Mouse (Mus musculus): Measurements from ENCODE around the gene Tcf7l1. TPM values are rescaled to one million over a fixed set of nuclear protein-coding genes. Genes with fewer than 3 reads are reported as not detected.

The Tcf7l1 gene
- total RNA-seq, 2 experiments from 2014 or later, result 3.0 to 3.4 TPM

DNA sequence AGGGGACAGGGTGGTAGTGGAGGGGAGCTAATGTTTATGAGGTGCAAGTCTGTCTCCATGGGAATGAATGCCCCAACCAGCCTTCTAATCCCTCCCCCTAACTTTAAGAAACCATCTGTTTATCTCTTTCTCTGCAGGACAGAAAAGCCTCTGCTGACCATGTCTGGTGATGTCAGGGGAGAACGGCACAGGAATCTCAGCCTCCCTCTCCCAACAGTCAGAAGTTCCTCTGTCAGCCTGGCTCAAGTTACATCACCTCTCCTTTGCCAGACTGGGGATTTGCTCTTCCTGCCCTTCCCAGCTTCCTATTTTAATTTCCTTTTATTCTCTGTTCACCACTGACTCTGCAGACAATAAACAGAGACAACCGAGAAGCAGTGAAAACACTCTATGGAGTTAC lies 40.6 kb downstream of the Tcf7l1 start:
- no peak for DNase-seq (ENCODE audit: low spot score in 2 of 2)

- DNase-seq (ENCODE audit: low spot score in 2 of 2), result no peak
Observed at GRCm38 (mm10) chr6:72747814-72748213, 41.2 kb downstream of the Tcf7l1 start.

DNA sequence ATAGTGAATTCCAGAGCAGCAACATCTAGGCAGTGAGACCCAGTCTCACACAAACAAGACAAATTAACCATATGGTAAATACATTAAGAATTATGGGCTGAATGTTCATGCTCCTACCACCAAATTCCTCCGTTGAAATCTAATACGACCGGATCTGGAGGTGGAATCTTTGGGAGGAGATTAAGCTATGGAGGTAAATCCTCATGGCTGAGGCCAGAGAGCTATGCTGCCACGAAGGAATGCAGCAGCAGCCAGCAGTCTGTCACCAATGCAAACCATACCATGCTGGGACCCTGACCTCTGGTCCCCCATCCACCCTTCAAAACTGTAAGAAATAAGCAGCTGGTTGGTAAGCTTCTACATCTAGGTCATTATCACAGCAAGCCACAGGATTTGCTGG lies 41.9 kb downstream of the Tcf7l1 start:
- DNase-seq (ENCODE audit: low spot score in 2 of 2), result no peak

GRCm38 (mm10) chr6:72745781-72746180 lies 43.3 kb downstream of the Tcf7l1 start:
- no peak for DNase-seq (ENCODE audit: low spot score in 2 of 2)

- no peak for DNase-seq (ENCODE audit: low spot score in 2 of 2)
Observed at GRCm38 (mm10) chr6:72744144-72744800, 44.8 kb downstream of the Tcf7l1 start.

DNA sequence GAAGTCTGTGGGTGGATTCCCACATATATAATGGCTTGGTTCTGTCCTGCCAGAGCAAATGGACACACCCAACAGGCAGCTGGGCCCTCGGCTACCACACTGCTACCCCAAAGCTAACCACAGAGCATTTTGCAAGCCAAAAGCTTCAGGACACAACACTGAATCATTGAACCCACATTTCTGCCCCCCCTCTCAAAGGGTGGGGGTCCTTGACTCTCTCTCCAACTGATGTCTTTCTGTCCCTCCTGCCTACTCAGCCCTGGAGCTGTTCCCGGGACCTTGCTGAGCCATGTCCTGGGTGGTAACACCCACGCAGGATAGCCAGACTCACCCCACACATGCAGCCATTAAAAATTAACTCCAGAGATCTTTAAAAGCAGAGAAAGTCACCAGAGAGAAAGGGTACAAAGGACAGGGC lies 45.4 kb downstream of the Tcf7l1 start:
- no peak for DNase-seq (ENCODE audit: low spot score in 2 of 2)

GRCm38 (mm10) chr6:72742331-72742730 lies 46.7 kb downstream of the Tcf7l1 start:
- no peak for DNase-seq (ENCODE audit: low spot score in 2 of 2)

DNA sequence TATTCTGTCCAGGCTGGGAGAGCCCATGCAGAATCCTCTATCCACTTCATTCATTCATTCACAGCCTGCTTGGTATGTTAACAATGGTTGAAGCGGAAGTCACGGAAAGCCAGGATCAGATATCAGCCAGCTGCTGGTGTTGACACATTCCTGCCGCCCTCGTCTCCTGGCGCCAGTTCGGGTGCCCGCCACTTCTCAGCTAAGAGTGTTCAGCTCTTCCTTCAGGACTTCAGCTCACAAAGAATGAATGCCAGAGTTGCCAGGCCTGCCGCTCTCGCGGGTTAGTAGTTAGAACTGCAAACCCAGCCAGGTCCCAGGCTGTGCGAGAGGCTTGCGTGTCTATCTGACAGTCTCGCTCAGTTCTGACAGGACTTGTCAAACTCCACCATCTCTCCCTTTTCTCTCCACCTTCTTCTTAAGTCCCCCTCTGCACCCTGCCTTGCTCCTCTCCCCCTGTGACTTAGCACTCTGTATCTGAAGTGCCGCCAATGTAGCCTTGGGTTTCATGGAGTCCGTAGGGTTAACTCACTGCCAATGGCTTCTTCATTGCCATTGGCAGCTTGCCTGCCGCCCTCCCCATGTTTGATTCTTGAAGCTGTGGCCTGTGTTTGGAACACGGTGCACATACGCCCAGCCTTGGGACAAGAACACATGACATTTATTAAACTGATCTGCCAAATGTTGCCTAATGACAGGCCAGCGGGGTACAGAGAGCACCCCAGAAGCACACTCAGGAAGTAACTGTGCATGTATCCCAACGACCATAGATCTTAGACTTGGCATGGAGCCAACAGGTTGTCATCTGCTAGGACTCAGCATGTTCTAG lies 48.2 kb downstream of the Tcf7l1 start:
- DNase-seq (ENCODE audit: low spot score in 2 of 2), result no peak

GRCm38 (mm10) chr6:72736872-72737271 lies 52.2 kb downstream of the Tcf7l1 start:
- no peak for DNase-seq (ENCODE audit: low spot score in 2 of 2)

DNA sequence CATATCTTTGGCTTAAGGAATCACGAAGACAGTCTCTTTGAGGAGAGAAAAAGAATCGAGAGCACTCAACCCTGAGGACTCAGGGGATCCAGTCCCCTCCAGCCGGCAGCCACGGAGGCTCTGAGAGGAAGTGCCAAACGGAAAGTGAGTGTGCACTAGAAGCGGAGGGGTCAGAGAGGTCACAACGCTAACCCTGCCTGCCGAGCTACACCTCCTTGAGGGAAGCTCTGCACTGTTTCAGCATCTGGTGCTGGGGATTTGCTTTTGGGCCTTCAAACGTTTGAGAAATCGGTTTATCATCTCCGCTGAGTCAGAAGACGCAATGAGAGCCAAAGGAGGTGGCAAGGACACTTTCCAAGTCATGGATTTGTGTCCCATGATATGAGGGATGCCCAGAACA lies 53.8 kb downstream of the Tcf7l1 start:
- DNase-seq (ENCODE audit: low spot score in 2 of 2), result no peak

DNA sequence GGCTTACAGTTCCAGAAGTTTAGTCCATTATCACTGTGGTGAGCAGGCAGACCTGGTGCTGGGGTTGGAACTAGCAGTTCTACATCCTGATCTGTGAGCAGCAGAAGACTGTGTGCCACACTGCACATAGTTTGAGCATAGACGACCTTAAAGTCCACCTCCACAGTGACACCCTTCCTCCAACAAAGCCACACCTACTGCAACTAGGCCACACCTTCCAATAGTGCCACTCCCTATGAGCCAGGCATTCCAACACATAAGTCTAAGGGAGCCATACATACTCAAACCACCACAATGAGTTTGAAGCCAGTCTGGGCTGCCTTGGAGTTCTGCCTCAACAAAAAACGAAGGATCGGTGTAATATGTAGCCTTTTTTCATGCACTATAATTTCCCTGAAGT lies 55.7 kb downstream of the Tcf7l1 start:
- no peak for DNase-seq (ENCODE audit: low spot score in 2 of 2)

DNA sequence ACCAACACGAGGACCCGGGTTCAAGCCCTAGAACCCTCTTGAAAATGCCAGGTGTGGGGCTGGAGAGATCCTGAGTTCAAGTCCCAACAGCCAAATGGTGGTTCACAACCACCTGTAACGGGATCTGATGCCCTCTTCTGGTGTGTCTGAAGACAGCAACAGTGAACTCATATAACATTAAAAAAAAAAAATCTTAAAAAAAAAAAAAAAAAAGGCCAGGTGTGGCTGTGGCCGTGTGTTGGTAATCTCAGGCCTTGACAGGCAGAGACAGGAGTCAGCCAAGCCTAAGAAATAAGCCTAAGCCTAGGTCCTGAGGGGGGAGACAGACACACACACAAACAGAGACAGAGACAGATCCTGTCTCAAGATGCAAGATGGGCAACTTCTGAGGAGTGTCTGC lies 56.9 kb downstream of the Tcf7l1 start:
- DNase-seq (ENCODE audit: low spot score in 2 of 2), result no peak

- peak in 1 of 2 experiments; percentile 12 for DNase-seq (ENCODE audit: low spot score in 2 of 2)
Observed at GRCm38 (mm10) chr6:72730560-72730849, 58.5 kb downstream of the Tcf7l1 start.

DNA sequence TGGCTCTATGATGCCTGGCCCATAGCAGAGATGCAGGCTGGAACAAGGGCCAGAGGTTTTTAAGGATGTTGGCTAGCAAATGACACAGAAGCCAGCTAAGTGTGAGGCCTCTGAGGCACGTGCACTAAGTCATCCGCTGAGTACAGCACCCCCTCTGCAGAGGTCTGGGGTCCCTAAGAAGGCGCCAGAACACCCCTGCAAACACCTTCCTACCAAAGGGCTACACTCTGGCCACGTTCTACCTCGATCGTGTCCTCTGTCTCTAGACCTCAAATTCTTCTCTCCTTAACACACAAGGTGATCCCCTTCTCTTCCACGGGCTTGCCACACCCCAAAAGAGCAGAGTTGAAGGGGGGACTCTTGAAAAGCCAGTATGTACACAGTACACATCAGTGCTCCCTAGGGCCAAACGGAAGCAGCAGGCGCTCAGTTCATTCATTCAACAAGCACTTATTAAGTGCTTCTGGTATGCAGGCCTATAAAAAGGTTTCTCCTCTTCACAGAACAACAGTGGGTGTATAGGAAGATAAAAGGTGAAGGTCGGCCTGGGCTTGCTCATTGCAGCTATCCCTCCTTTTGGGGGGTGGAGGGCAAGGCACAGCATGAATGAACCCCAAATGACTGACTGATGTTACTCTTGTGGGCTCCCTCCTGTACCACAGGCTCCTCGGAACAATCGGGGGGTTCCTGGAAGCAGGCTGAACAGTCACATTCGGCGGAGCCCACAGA lies 59.1 kb downstream of the Tcf7l1 start:
- no peak for DNase-seq (ENCODE audit: low spot score in 2 of 2)

- no peak for DNase-seq (ENCODE audit: low spot score in 2 of 2)
Observed at GRCm38 (mm10) chr6:72727826-72728225, 61.2 kb downstream of the Tcf7l1 start.

DNA sequence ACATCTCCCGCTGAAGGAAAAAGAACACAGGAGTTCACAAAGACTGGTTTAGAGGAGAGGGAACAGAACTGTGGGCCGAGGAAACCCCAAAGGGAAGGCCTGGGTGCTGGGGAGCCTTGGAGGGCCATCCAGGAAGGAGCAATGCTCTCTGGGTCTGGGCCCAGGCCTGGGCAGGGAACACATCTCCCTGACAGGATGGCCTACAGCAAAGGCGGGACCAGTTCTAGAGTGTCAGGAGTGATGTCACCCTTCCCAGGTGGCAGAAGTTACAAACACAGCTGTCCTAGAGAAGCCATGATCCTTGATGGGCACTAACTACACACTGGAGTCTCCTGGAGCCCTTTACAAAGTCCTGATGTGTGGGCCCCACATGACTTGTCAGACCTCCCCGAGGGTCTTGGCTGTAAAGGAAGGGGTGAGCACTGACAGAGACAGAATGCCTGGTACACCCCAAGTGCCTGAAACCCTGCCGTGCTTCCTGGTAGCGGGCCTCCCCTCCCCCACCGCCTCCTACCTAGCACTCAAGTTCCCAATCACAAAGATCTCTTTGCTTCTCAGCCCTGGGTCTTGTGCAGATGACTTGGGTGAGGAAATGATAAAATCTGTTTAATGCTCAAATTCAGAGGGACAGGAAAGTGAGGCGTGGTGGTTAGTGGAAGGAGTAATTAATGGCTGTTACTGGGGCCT lies 64.4 kb downstream of the Tcf7l1 start:
- DNase-seq (ENCODE audit: low spot score in 2 of 2), result no peak

DNA sequence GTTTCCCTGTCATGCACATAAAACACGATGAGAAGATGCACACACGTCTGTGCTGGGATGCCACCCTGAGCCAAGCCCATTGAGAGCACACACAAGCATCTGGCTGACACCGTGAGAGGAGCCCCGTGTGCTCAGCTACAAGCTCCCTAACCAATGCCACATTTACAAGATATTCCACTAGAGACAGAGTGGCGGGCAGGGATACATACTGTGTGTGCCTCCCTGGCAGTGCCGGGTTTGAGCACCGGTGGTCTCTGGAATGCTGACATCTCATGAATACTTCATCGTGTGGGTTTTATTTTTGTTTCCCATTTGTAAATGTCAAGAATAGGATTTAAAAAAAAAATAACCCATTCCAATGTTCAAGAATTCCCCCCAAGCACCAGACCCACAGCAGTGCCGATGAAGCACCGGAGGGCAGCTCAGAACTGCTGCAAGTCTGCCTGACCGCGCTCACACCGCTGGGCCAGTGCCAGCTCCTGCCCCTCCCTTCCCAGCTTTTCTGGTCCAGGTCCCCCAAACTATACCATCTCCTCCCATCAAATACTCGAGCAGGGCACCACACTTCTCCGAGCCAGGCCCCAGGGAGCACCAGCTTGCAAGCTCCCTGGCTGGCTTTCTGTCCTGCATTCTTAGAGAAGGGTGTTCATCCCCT lies 65.2 kb downstream of the Tcf7l1 start:
- no peak for DNase-seq (ENCODE audit: low spot score in 2 of 2)

- no peak for DNase-seq (ENCODE audit: low spot score in 2 of 2)
Observed at GRCm38 (mm10) chr6:72723143-72723542, 65.9 kb downstream of the Tcf7l1 start.

DNA sequence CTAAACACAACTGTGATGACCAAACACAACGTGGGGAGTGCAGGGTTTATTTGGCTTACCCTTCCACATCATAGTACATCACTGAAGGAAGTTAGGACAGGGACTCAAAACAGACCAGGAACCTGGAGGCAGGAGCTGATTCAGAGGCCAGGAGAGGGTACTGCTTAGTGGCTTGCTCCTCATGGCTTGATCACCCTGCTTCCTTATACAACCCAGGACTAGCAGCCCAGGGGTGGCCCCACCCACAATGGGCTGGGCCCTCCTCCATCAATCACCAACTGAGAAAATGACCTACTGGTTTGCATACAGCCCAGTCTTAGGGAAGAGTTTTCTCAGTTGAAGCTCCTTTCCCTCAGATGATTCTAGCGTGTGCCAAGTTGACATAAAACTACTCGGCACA lies 68.2 kb downstream of the Tcf7l1 start:
- DNase-seq (ENCODE audit: low spot score in 2 of 2), result no peak

DNA sequence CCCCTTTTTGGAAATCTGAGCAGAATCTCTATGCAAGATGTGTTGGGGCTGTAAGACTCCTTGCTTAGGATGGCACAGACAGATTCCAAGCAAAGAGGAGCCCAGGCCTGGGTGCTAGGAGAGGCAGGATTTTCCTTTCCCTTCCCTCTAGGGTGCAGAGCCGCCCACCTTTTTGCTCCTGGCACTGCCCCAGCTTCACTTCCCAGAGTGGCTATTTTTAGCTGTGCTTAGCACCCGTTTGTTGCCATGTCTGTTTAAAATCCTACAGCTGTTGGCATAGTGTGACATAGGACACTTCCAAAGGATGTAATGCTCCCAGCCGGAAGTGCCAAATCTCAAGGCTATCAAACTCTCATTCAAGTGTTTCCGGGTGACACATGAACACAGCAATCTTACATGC lies 74.3 kb downstream of the Tcf7l1 start:
- peak; percentile 32 to 36 for DNase-seq (ENCODE audit: low spot score in 2 of 2)

DNA sequence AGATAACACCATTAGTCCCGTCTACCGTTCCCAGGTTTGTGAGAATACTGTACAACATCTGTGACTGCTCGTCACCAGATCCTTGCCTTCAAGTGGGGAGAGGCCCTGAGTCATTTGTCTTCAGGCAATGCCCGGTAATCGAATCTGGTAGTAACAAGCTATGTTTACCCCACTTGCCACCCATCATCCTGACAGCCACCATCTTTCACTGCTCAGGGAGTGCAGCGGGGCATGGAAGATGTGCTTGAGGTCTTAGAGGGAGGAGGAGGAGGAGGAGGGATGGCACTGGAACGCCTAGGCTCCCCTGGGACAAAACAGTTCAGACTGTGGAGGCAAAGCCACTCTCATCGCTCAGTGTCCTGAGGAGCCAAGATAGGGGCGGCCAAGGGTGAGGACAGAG lies 74.8 kb downstream of the Tcf7l1 start:
- no peak for DNase-seq (ENCODE audit: low spot score in 2 of 2)

Measured in left cerebral cortex, adult 18-20 months (tissue).